Mouse (Mus musculus) cerebellum, adult 2 months (tissue): ENCODE data around the gene Sirt6. TPM values are rescaled to one million over a fixed set of nuclear protein-coding genes. Genes with fewer than 3 reads are reported as not detected.

ENCODE experiments used
- DNase-seq, 2 experiments: peaks; one replicate each; pipeline ENCODE4 v3.0.0; 2021
- H3K27ac ChIP-seq: fragments of 200-500 bp; 2 replicates; pipeline ENCODE4 v1.5.1; 2012; ENCODE audit warnings: low read length, control low read depth, inconsistent platforms; ENCODE audit not compliant: insufficient read depth
- H3K27me3 ChIP-seq: fragments of 200-500 bp; 2 replicates; pipeline ENCODE4 v1.6.1; 2012; ENCODE audit warnings: inconsistent platforms, mild to moderate bottlenecking, low read length, moderate library complexity; ENCODE audit not compliant: control insufficient read depth, insufficient read depth
- H3K4me1 ChIP-seq: fragments of 200-500 bp; 2 replicates; pipeline ENCODE4 v1.6.1; 2011; ENCODE audit warnings: low read length; ENCODE audit not compliant: control insufficient read depth, insufficient read depth
- H3K4me3 ChIP-seq: fragments of 200-500 bp; replicated peaks from 2 replicates; pipeline ENCODE3; 2011; ENCODE audit warnings: mild to moderate bottlenecking, low read depth, low read length, control low read depth; ENCODE audit not compliant: insufficient read depth
- CTCF ChIP-seq: fragments of 200-500 bp; IDR thresholded peaks from 2 replicates; pipeline ENCODE4 v1.5.1; 2011; ENCODE audit warnings: low read depth, mild to moderate bottlenecking, control low read depth, low read length, moderate library complexity, borderline replicate concordance; ENCODE audit not compliant: insufficient read depth
- POLR2A ChIP-seq: fragments of 200-500 bp; IDR thresholded peaks from 2 replicates; pipeline ENCODE4 v1.6.1; 2011; ENCODE audit warnings: low read length, control low read depth, borderline replicate concordance; ENCODE audit not compliant: insufficient read depth
- WGBS: fragments of 180-500 bp; shearing (Covaris S2); methylation state at CpG from one replicate; pipeline ENCODE4 v1.1.7; 2018; 5-methylcytosine and 5-hydroxymethylcytosine counted together
- polyA plus RNA-seq: library from polyadenylated mRNA; depleted of rRNA; stranded (reverse); fragments of >200 nt; gene quantifications from 2 replicates; pipeline ENCODE4 v1.2.3, GENCODE M21; 2012

Gene Sirt6
- polyA plus RNA-seq, 1 experiment, result 35.4 TPM

- no peak overlapping the region for H3K27ac ChIP-seq
- H3K27me3 ChIP-seq, result no peaks in the 10 kb centered on the region
- DNase-seq, result no peak
- peaks cover 22% of the 10 kb centered on the region for H3K4me1 ChIP-seq
- 47% methylated on average over 6 of the region's 6 CpGs for WGBS
- TF ChIP-seq CTCF (no peak), POLR2A (no peak)
- H3K4me3 ChIP-seq, result no peak overlapping the region
Observed at GRCm38 (mm10) chr10:81583347-81583746, 44.2 kb downstream of the Sirt6 start.

GRCm38 (mm10) chr10:81580441-81581070 is 47.0 kb downstream of the Sirt6 start:
- 41% methylated on average over 25 of the region's 25 CpGs for WGBS
- TF ChIP-seq CTCF (no peak), POLR2A (no peak)
- H3K4me3 ChIP-seq, result no peak overlapping the region
- H3K4me1 ChIP-seq, result peaks cover 41% of the 10 kb centered on the region
- H3K27me3 ChIP-seq, result no peaks in the 10 kb centered on the region
- no peak overlapping the region for H3K27ac ChIP-seq
- DNase-seq, result no peak

- Histone ChIP-seq H3K27me3 (no peaks in the 10 kb centered on the region), H3K4me3 (peak overlapping the region; percentile 3), H3K4me1 (peaks cover 41% of the 10 kb centered on the region), H3K27ac (peak overlapping the region; percentile 43)
- peak; percentile 58 to 62 for DNase-seq
- 6% methylated on average over 4 of the region's 4 CpGs for WGBS
- TF ChIP-seq CTCF, result no peak
- TF ChIP-seq POLR2A, result no peak
Observed at GRCm38 (mm10) chr10:81579967-81580366, 47.6 kb downstream of the Sirt6 start.

- peak; percentile 56 to 64 for DNase-seq
- Histone ChIP-seq H3K27ac (peak overlapping the region; percentile 93), H3K4me1 (peaks cover 54% of the 10 kb centered on the region), H3K27me3 (no peaks in the 10 kb centered on the region), H3K4me3 (peak overlapping the region; percentile 93)
- 1% methylated on average over 6 of the region's 6 CpGs for WGBS
- TF ChIP-seq CTCF (no peak), POLR2A (no peak)
Observed at GRCm38 (mm10) chr10:81575695-81576094, 51.9 kb downstream of the Sirt6 start.

GRCm38 (mm10) chr10:81575208-81575631 is 52.4 kb downstream of the Sirt6 start:
- H3K4me1 ChIP-seq, result peaks cover 50% of the 10 kb centered on the region
- H3K4me3 ChIP-seq, result peak overlapping the region; percentile 93
- TF ChIP-seq CTCF (no peak), POLR2A (peak; percentile 44; the same call in 1 of the 2 replicates)
- WGBS, result under 1% methylated on average over 30 of the region's 30 CpGs
- DNase-seq, result peak; percentile 74 to 78
- H3K27ac ChIP-seq, result peak overlapping the region; percentile 93
- H3K27me3 ChIP-seq, result no peaks in the 10 kb centered on the region

GRCm38 (mm10) chr10:81574081-81575056 is 53.2 kb downstream of the Sirt6 start, which contains the start of gene Tle2:
TSS of gene Tle2 (plus strand) at chr10:81574561.
- DNase-seq, result peak; percentile 59 to 62
- Histone ChIP-seq H3K27ac (peak within 1 kb of the TSS; percentile 93), H3K4me1 (peaks cover 48% of the 10 kb centered on the region), H3K27me3 (no peaks in the 10 kb centered on the region), H3K4me3 (peak within 1 kb of the TSS; percentile 93)
- TF ChIP-seq CTCF (peak; percentile 51; the same call in 1 of the 2 replicates), POLR2A (no peak)
- WGBS, result 37% methylated on average over 10 of the region's 10 CpGs

GRCm38 (mm10) chr10:81572975-81573374 is 54.6 kb downstream of the Sirt6 start:
- TF ChIP-seq POLR2A (no peak), CTCF (no peak)
- WGBS, result 47% methylated on average over 9 of the region's 9 CpGs
- H3K4me3 ChIP-seq, result no peak overlapping the region
- DNase-seq, result no peak
- H3K27ac ChIP-seq, result no peak overlapping the region
- H3K27me3 ChIP-seq, result no peaks in the 10 kb centered on the region
- H3K4me1 ChIP-seq, result peaks cover 46% of the 10 kb centered on the region
